Mouse (Mus musculus) bone marrow macrophage, adult 2 months (primary cell): Measurements from ENCODE around the gene Mrps33. TPM values are rescaled to one million over a fixed set of nuclear protein-coding genes. Genes with fewer than 3 reads are reported as not detected.
A peak's percentile ranks its signal among the peaks of the same experiment; 100 is the strongest.

Source experiments
- H3K27ac ChIP-seq: 2 replicates; pipeline ENCODE4 v1.5.1; 2012; ENCODE audit warnings: low read depth, low read length; ENCODE audit not compliant: insufficient read depth
- H3K4me1 ChIP-seq: 2 replicates; pipeline ENCODE4 v1.6.1; 2012; ENCODE audit warnings: low read length; ENCODE audit not compliant: control insufficient read depth, insufficient read depth
- H3K4me3 ChIP-seq: 2 replicates; pipeline ENCODE4 v1.5.1; 2012; ENCODE audit warnings: mild to moderate bottlenecking, low read length, moderate library complexity; ENCODE audit not compliant: insufficient read depth
- CTCF ChIP-seq: IDR thresholded peaks from 2 replicates; pipeline ENCODE4 v1.5.1; 2012; ENCODE audit warnings: low read depth, mild to moderate bottlenecking, low read length, moderate library complexity
- POLR2A ChIP-seq: IDR thresholded peaks from 2 replicates; pipeline ENCODE4 v1.6.1; 2012; ENCODE audit warnings: mild to moderate bottlenecking, low read depth, low read length, borderline replicate concordance
- polyA plus RNA-seq: library from polyadenylated mRNA; stranded (reverse); fragments of >200 nt; gene quantifications from 2 replicates; pipeline ENCODE4 v1.2.4, GENCODE M21; 2012; ENCODE audit not compliant: missing spikeins, insufficient read depth, insufficient read length

Gene Mrps33
- 94.8 and 111 TPM in 2 replicates for polyA plus RNA-seq

- TF ChIP-seq CTCF: peak; percentile 58
- TF ChIP-seq POLR2A: no peak
- peaks cover 4% of the 10 kb centered on the region; the same call in 1 of the 2 replicates for H3K4me1 ChIP-seq
- peak within 1 kb of the TSS; percentile 69 for H3K4me3 ChIP-seq
- peak within 1 kb of the TSS; percentile 8; the same call in 1 of the 2 replicates for H3K27ac ChIP-seq
Measured at GRCm38 (mm10) chr6:39810612-39811116, at the start of gene Mrps33. Gene Mrps33, minus strand, starts transcription at chr6:39810988.

GRCm38 (mm10) chr6:39849667-39850066 lies 38.9 kb upstream of the Mrps33 start:
- H3K4me3 ChIP-seq: no peak overlapping the region
- TF ChIP-seq POLR2A (no peak), CTCF (no peak)
- H3K27ac ChIP-seq: no peak overlapping the region
- peaks cover 11% of the 10 kb centered on the region for H3K4me1 ChIP-seq

GRCm38 (mm10) chr6:39848766-39849165 lies 38.0 kb upstream of the Mrps33 start:
- no peak for TF ChIP-seq POLR2A
- TF ChIP-seq CTCF: peak; percentile 38; the same call in 1 of the 2 replicates
- no peak overlapping the region for H3K4me3 ChIP-seq
- no peak overlapping the region for H3K27ac ChIP-seq
- peaks cover 11% of the 10 kb centered on the region for H3K4me1 ChIP-seq

- Histone ChIP-seq H3K4me1 (peaks cover 11% of the 10 kb centered on the region), H3K4me3 (no peak overlapping the region), H3K27ac (no peak overlapping the region)
- TF ChIP-seq POLR2A: no peak
- no peak for TF ChIP-seq CTCF
Measured at GRCm38 (mm10) chr6:39847538-39847937, 36.8 kb upstream of the Mrps33 start.

GRCm38 (mm10) chr6:39843698-39844342 lies 33.0 kb upstream of the Mrps33 start:
- TF ChIP-seq POLR2A (no peak), CTCF (no peak)
- no peak overlapping the region for H3K27ac ChIP-seq
- H3K4me1 ChIP-seq: peaks cover 5% of the 10 kb centered on the region
- H3K4me3 ChIP-seq: no peak overlapping the region

- TF ChIP-seq CTCF (no peak), POLR2A (no peak)
Measured at GRCm38 (mm10) chr6:39828736-39829135, 17.9 kb upstream of the Mrps33 start.

GRCm38 (mm10) chr6:39821241-39821640 lies 10.5 kb upstream of the Mrps33 start:
- Histone ChIP-seq H3K4me3 (no peak overlapping the region), H3K27ac (no peak overlapping the region), H3K4me1 (0 out of 2 replicates have a peak, but pooled peaks cover 3% of the 10 kb centered on the region)
- no peak for TF ChIP-seq CTCF
- no peak for TF ChIP-seq POLR2A

More at GRCm38 (mm10) chr6:39828736-39829135, 17.9 kb upstream of the Mrps33 start:
- Histone ChIP-seq H3K27ac (no peak overlapping the region), H3K4me3 (no peak overlapping the region), H3K4me1 (no peaks in the 10 kb centered on the region)

- TF ChIP-seq POLR2A: no peak
- no peak for TF ChIP-seq CTCF
- 0 out of 2 replicates have a peak, but pooled peaks cover 3% of the 10 kb centered on the region for H3K4me1 ChIP-seq
- H3K4me3 ChIP-seq: no peak overlapping the region
- no peak overlapping the region for H3K27ac ChIP-seq
Measured at GRCm38 (mm10) chr6:39818922-39819321, 8.1 kb upstream of the Mrps33 start.

GRCm38 (mm10) chr6:39808511-39808910 lies 2.3 kb downstream of the Mrps33 start:
- H3K4me3 ChIP-seq: no peak overlapping the region
- TF ChIP-seq CTCF (no peak), POLR2A (no peak)
- H3K4me1 ChIP-seq: peaks cover 4% of the 10 kb centered on the region; the same call in 1 of the 2 replicates
- no peak overlapping the region for H3K27ac ChIP-seq

GRCm38 (mm10) chr6:39807050-39807560 lies 3.7 kb downstream of the Mrps33 start:
- no peak for TF ChIP-seq POLR2A
- TF ChIP-seq CTCF: no peak
- H3K4me3 ChIP-seq: no peak overlapping the region
- H3K4me1 ChIP-seq: peaks cover 4% of the 10 kb centered on the region; the same call in 1 of the 2 replicates
- H3K27ac ChIP-seq: no peak overlapping the region
